Mouse (Mus musculus) embryonic fibroblast, embryonic 13.5 days (primary cell): ENCODE measurements at regions not wholly inside any gene's neighbourhood (a gene's known extent, or its start where the extent isn't known, plus 50 kb on each side); places are given as distances from the start of the nearest gene placed in this dataset.

Experiments
- H3K27ac ChIP-seq: 2 replicates; pipeline ENCODE4 v1.5.1; 2012; ENCODE audit warnings: low read length, control low read depth, inconsistent platforms; ENCODE audit not compliant: insufficient read depth
- H3K4me1 ChIP-seq: 2 replicates; pipeline ENCODE4 v1.6.1; 2011; ENCODE audit warnings: low read length; ENCODE audit not compliant: control insufficient read depth, insufficient read depth
- H3K4me3 ChIP-seq: 2 replicates; pipeline ENCODE4 v1.5.1; 2011; ENCODE audit warnings: mild to moderate bottlenecking, control low read depth, low read length; ENCODE audit not compliant: insufficient read depth
- CTCF ChIP-seq: IDR thresholded peaks from 2 replicates; pipeline ENCODE4 v1.5.1; 2011; ENCODE audit warnings: mild to moderate bottlenecking, control low read depth, low read length, moderate library complexity, borderline replicate concordance; ENCODE audit not compliant: insufficient read depth
- POLR2A ChIP-seq: IDR thresholded peaks from 2 replicates; pipeline ENCODE4 v1.6.1; 2011; ENCODE audit warnings: low read depth, mild to moderate bottlenecking, control low read depth, low read length, moderate library complexity

DNA sequence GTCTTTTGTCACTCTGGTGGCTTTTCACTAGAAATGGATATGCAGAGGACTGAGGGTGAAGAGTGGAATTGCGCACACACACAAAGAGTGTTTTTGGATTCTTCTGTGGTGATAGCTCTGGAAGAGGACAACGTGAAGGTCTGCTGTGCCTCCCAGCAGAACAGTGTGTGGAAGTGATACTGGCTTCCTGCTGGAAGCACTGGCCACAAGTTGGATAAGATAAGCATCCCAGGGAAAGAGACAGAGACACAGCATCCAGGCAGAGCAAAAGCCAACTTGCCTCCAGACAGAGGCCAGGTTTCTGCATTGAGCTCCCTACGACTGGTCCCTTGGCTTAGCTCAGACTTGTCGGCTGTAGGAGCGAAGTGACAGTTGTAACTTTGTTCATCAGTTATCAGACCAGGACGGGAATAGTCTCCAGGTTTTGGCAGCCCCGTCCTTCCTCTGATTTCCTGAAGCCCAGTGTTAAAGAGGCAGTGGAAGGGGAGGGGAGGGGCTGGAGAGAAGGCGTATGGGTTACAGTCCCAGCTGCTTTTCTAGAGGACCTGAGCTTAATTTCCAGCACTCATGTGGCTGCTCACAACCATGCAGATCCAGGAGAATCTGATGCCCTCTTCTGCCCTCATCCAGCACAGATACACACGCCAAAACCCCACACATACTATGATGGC, 89.2 kb downstream of the Tmem170b start:
- Histone ChIP-seq H3K4me1 (no peaks in the 10 kb centered on the region), H3K27ac (no peak overlapping the region), H3K4me3 (no peak overlapping the region)
- TF ChIP-seq CTCF (no peak), POLR2A (no peak)

DNA sequence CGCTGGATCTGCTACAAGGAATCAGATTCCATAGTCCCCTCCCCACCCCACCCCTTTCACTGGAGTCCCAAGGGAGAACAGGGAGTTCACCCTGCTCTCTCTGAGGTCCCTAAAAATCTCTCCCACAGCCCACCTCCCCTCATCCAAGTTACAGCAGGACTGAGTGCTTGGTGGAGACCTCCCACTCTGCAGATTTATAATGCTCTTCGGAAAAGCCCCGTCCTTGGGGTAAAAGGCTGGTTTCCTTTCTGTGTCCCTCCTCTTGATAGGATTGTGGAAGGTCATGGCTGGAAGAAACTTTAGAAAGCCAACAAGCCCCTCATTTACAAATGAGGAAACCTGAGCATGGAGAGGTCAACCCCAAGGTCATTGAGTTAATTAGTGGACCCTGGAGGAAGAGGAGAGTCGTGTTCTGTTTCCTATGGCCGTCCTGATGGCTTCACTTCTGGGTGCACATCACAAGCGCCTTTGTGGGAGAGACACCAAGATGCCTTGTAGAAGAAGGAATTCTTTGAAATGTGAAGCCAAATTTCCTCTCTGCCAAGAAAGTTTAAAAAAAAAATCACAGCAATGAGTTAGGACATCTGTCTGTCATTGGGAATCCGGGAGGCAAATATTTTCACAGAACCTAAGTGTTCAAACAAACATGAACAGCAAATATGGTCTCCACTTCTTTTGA, 91.2 kb downstream of the Tmem170b start:
- Histone ChIP-seq H3K27ac (no peak overlapping the region), H3K4me1 (no peaks in the 10 kb centered on the region), H3K4me3 (no peak overlapping the region)
- TF ChIP-seq POLR2A, result no peak
- no peak for TF ChIP-seq CTCF

DNA sequence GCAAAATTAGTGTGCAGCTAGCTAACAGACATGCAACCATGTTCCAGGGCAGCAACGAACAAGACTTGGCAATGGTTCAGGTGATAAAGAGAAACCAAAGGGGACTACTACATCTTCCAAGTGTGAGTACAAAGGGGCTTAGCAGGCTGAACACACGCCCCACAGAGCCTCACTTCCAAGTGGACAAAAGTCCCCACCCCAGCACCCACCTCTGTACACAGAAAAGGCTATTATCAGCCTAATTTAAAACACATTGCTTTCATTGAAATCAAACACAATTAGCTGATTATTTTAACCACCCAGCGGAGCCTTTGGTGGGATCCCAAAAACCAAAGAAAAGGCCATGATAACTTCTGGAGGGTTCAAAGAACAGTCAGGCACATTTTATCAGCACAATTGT, 95.6 kb downstream of the Tmem170b start:
- H3K4me3 ChIP-seq, result no peak overlapping the region
- peaks cover 5% of the 10 kb centered on the region for H3K4me1 ChIP-seq
- no peak for TF ChIP-seq POLR2A
- TF ChIP-seq CTCF, result no peak
- H3K27ac ChIP-seq, result no peak overlapping the region

DNA sequence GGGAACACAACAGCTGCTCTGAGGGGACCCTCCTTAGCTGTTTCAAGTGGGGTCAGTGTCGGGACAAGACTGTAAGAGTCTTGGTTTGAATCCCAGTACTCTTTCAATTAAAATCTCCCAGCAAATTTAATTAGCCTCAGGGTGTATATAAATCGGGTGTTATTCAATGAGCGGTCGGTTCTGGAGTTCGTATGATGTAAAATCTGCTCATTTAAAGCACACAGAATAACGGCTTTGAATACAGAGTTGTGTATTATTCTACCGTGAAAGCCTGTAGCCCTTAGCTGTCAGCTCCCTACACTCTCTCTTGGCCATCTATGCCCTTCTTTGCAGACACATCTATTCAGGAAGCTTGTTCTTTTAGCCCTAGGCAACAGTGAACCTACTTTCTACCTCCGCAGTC, 96.1 kb downstream of the Tmem170b start:
- peaks cover 5% of the 10 kb centered on the region for H3K4me1 ChIP-seq
- H3K4me3 ChIP-seq, result no peak overlapping the region
- H3K27ac ChIP-seq, result no peak overlapping the region
- TF ChIP-seq POLR2A, result no peak
- TF ChIP-seq CTCF, result no peak

DNA sequence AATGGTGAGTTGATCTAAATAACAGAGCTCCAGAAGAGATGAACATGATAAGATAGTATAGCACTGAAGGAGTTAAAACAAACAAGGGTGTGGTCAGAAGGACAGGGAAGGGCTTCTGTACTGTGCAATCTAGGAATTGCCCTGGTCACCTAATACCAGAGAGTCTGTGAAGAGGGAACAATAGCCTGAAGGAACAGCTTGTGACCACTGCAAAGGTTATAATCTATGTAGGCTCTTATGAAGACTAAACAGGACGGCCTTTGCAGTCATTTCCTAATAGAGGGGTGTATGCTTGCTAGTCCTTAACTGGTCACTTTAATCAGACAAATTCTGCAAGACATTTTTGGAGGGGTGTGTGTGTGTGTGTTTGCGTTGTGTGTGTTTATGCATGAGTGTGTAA, 97.5 kb downstream of the Tmem170b start:
- peaks cover 8% of the 10 kb centered on the region for H3K4me1 ChIP-seq
- TF ChIP-seq CTCF (no peak), POLR2A (no peak)
- no peak overlapping the region for H3K4me3 ChIP-seq
- H3K27ac ChIP-seq, result no peak overlapping the region

DNA sequence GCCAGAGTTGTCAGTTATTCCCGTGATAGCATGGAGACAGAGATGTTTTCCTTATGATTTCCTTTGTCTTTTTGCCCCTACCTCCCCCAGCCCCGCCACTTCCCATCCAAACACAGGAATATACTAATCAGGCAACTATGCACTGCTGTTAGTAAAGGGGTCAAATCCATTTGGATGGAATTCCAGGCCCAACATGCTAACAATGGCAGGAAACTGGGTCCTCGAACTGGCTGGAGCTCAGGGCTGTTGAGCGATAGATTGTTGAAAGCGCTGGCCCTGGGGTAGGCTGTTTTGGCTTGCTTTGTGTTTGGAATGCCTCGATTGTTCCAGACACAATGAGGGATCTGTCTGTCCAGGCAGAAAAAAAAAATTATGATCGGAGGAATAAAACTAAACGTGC, 97.9 kb downstream of the Tmem170b start:
- H3K27ac ChIP-seq, result no peak overlapping the region
- H3K4me3 ChIP-seq, result no peak overlapping the region
- H3K4me1 ChIP-seq, result peaks cover 8% of the 10 kb centered on the region
- TF ChIP-seq POLR2A (no peak), CTCF (no peak)

DNA sequence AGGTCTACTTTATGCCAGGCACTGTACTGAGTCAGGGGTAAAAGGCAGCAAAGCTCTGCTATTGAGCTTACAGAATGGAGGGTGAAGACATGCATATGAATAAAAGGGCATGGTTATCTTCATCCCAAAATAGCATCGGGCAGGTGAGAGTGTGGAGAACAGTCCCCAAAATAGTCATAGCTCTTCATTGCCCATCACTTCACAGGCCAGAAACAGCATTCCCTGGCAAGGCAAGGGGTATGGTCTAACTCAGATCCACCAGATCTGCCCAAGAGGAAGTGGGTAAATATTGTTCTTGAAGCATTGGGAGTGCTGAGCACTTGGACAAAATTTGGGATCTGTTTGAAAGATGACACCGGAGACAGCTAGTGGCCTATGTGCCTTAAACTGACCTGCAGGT, 99.1 kb downstream of the Tmem170b start:
- H3K27ac ChIP-seq, result peak overlapping the region; percentile 79
- no peak overlapping the region for H3K4me3 ChIP-seq
- no peak for TF ChIP-seq CTCF
- no peak for TF ChIP-seq POLR2A
- peaks cover 8% of the 10 kb centered on the region for H3K4me1 ChIP-seq

DNA sequence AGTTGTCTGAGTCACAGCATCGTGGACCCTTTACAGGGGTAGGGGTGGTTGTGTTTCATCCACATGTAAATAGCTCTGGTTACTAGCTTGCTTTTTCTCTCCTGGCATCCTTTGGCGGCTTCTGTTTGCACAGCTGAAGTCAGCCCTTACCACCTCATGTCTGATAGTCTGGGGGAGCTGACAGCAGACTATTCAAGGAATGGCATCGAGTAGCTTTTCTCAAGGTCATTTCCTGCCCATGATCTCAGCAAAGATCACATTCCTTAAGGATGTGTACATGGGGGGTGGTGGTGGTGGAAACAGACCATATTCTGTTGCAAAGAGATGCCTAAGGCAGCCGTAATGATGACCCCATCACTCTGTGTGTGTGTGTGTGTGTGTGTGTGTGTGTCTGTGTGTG, 99.9 kb downstream of the Tmem170b start:
- H3K4me3 ChIP-seq, result no peak overlapping the region
- H3K27ac ChIP-seq, result peak overlapping the region; percentile 79
- peaks cover 8% of the 10 kb centered on the region for H3K4me1 ChIP-seq
- no peak for TF ChIP-seq CTCF
- no peak for TF ChIP-seq POLR2A

DNA sequence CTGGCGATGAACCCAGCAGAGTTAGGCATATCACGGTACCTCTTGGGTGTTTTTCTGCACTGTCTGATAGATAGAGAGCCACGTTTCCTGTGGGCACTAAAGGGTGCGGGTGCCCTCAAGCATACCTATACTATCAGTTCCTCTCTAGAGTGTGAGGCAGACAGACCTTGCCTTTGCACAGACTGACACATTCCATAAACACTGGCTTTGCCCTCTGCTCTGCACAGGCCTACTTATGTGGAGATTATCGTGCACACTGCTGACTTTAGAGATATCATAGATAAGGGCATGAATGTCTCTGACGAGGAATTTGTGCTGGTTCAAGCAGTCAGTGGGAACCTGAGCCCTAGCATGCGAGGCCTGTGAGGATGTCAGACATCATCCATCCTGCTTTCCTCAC, 102.1 kb downstream of the Tmem170b start:
- TF ChIP-seq CTCF (no peak), POLR2A (no peak)
- Histone ChIP-seq H3K4me3 (no peak overlapping the region), H3K27ac (no peak overlapping the region), H3K4me1 (peaks cover 8% of the 10 kb centered on the region)

DNA sequence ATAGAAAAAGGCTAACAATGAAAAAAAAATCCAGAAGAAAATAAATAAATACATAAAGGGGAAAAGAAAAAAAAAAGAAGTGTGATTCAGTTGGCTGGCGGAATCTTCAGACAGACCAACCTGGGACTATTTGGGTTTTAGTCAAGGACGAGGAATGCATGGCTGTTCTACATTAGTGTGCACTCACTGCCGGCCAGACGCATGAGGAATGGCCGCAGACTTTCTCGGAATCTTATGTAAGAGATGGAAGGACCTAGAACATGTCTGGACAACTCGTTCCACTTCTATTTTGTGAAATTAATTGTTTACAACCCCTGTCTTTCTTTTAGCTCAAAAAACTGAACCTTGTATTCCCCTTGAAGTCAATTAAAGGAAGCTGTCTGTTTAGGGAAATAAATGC, 103.4 kb downstream of the Tmem170b start:
- no peak overlapping the region for H3K4me3 ChIP-seq
- H3K27ac ChIP-seq, result peak overlapping the region; percentile 73
- no peak for TF ChIP-seq POLR2A
- TF ChIP-seq CTCF, result no peak
- H3K4me1 ChIP-seq, result peaks cover 8% of the 10 kb centered on the region
